Mouse (Mus musculus): ENCODE measurements around the gene Bcl2l13. TPM values are rescaled to one million over a fixed set of nuclear protein-coding genes. Genes with fewer than 3 reads are reported as not detected.
"Not testable (repeated sequence)": the region's sequence is repeated elsewhere in the genome, so short reads cannot be mapped to it uniquely, and the experiment has no call there.

The Bcl2l13 gene
- total and polyA plus RNA-seq, 2 experiments = 17.4 to 24.3 TPM

DNA sequence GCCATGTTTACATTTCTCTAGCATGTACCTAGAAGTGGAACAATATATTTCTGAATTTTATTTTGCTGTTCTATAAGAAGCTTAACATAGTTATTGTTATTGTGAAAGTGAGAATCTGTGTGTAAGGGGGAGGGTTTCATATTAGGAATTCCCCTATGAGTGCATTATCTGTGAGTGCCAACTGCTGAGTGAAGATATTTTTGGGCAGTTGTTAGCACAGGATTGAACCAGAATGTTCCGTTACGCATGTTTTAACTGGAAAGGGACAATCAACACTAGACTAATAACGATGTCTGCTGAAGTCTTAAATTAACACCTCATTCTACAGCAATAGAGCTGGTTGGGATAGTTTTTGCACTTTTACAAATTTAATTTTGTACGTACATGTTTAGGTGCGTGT lies 5.7 kb downstream of the Bcl2l13 start:
- no peak for DNase-seq (ENCODE audit: extremely low read depth, low read depth, low spot score)
- Histone ChIP-seq H3K27me3 (ENCODE audit: control insufficient read depth, insufficient read depth, low read length) (no peaks in the 10 kb centered on the region), H3K79me2 (ENCODE audit: control insufficient read depth, insufficient read depth, low read length) (peaks cover 21% of the 10 kb centered on the region; the same call in 1 of the 2 replicates), H3K4me1 (ENCODE audit: control insufficient read depth, insufficient read depth, low read length) (peaks cover 1% of the 10 kb centered on the region; the same call in 1 of the 2 replicates), H3K9ac (ENCODE audit: low read depth, low read length) (no peak overlapping the region), H3K36me3 (ENCODE audit: control insufficient read depth, insufficient read depth, low read length) (no peaks in the 10 kb centered on the region), H3K4me3 (ENCODE audit: insufficient read depth, low read depth, low read length) (no peak overlapping the region), H3K27ac (replicated peaks; ENCODE audit: insufficient read depth, low read depth, low read length) (no peak overlapping the region)
- WGBS = 86% methylated on average over 5 of the region's 5 CpGs
- TF ChIP-seq CTCF (IDR thresholded peaks at IDR 0.05; ENCODE audit: low read depth, low read length) = no peak
- no peak for TF ChIP-seq POLR2A (IDR thresholded peaks at IDR 0.05; ENCODE audit: extremely low read depth, insufficient read depth, low read length)

DNA sequence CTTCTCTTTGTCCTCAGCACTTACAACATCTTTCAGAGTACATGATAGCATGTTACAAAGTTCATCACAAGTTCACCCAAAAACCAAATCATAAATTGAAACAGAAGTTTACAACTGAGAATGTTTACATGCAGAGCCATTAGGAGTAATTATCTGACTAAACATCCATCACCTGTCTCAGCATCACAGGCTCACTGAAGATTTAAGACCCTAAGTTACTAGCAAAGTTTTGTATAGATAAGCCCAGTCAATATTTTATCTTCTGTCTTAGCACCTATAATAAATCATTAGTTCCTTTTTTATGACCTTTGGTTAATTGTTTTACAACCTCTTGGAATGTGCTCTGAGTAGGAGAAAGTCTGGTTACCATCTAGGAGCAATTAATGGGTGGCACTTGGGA lies 14.7 kb downstream of the Bcl2l13 start:
- H3K79me2 ChIP-seq (ENCODE audit: control insufficient read depth, insufficient read depth, low read length); DNase-seq (ENCODE audit: extremely low read depth, low read depth, low spot score); H3K27ac ChIP-seq (replicated peaks; ENCODE audit: insufficient read depth, low read depth, low read length); H3K4me1 ChIP-seq (ENCODE audit: control insufficient read depth, insufficient read depth, low read length); H3K9ac ChIP-seq (ENCODE audit: low read depth, low read length); H3K27me3 ChIP-seq (ENCODE audit: control insufficient read depth, insufficient read depth, low read length); H3K4me3 ChIP-seq (ENCODE audit: insufficient read depth, low read depth, low read length): not testable (repeated sequence)
- peaks cover 15% of the 10 kb centered on the region for H3K36me3 ChIP-seq (ENCODE audit: control insufficient read depth, insufficient read depth, low read length)

DNA sequence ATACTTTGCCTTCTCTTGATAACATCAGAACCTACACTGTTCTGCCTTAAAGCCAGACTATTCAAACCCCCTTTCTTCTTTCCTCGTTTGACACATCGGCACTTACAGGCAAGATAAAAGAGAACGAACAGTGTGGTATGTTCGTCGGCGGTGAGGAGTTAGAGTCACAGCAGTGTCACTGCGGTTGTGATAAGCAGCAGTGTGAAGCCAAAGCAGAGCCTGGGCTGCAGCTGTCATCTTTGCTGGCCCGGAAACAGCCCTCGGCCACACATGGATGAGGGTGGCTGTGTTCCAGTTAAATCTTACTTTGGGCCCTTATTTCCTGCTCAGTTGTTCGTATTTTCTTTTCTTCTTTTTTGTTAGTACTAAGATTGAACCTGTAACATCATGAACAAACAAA lies 18.4 kb downstream of the Bcl2l13 start:
- Histone ChIP-seq H3K4me3 (ENCODE audit: insufficient read depth, low read depth, low read length) (no peak overlapping the region), H3K79me2 (ENCODE audit: control insufficient read depth, insufficient read depth, low read length) (peaks cover 17% of the 10 kb centered on the region), H3K36me3 (ENCODE audit: control insufficient read depth, insufficient read depth, low read length) (peaks cover 9% of the 10 kb centered on the region), H3K9ac (ENCODE audit: low read depth, low read length) (no peak overlapping the region), H3K4me1 (ENCODE audit: control insufficient read depth, insufficient read depth, low read length) (no peaks in the 10 kb centered on the region), H3K27ac (replicated peaks; ENCODE audit: insufficient read depth, low read depth, low read length) (no peak overlapping the region), H3K27me3 (ENCODE audit: control insufficient read depth, insufficient read depth, low read length) (no peaks in the 10 kb centered on the region)
- no peak for DNase-seq (ENCODE audit: extremely low read depth, low read depth, low spot score)
- TF ChIP-seq POLR2A (IDR thresholded peaks at IDR 0.05; ENCODE audit: extremely low read depth, insufficient read depth, low read length) = no peak
- no peak for TF ChIP-seq CTCF (IDR thresholded peaks at IDR 0.05; ENCODE audit: low read depth, low read length)
- 87% methylated on average over 10 of the region's 10 CpGs for WGBS

DNA sequence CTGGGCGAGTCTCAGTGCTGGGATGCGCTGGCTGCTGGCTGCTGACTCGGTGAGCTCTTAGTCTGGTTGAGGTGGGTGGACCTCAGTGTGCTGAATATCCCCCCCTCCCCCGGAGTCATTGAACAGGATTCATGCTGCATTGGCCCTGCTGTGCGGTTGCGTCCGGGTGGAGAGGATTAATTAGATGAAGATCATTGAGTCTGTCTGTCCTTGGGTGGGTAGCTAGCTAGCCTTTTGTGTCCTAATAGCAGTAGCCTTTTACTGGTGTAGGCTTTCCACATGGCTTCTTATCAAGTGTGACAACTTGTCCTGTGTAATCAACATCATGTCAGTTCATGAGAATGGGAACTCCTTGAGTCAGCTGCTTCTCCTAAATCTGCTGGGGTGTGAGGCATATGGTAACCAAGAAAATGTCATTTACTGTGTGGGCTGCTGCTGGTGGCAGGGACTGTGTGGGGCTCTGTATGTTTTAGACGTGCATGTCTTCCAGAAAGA lies 22.3 kb downstream of the Bcl2l13 start:
- no peak for DNase-seq (ENCODE audit: extremely low read depth, low read depth, low spot score)
- no peak overlapping the region for H3K4me3 ChIP-seq (ENCODE audit: insufficient read depth, low read depth, low read length)
- TF ChIP-seq CTCF (IDR thresholded peaks at IDR 0.05; ENCODE audit: low read depth, low read length) (no peak), POLR2A (IDR thresholded peaks at IDR 0.05; ENCODE audit: extremely low read depth, insufficient read depth, low read length) (no peak)
- 93% methylated on average over 8 of the region's 8 CpGs for WGBS
- no peak overlapping the region for H3K9ac ChIP-seq (ENCODE audit: low read depth, low read length)
- H3K4me1 ChIP-seq (ENCODE audit: control insufficient read depth, insufficient read depth, low read length) = no peaks in the 10 kb centered on the region
- no peak overlapping the region for H3K27ac ChIP-seq (replicated peaks; ENCODE audit: insufficient read depth, low read depth, low read length)
- no peaks in the 10 kb centered on the region for H3K27me3 ChIP-seq (ENCODE audit: control insufficient read depth, insufficient read depth, low read length)
- H3K36me3 ChIP-seq (ENCODE audit: control insufficient read depth, insufficient read depth, low read length) = peaks cover 2% of the 10 kb centered on the region
- H3K79me2 ChIP-seq (ENCODE audit: control insufficient read depth, insufficient read depth, low read length) = peaks cover 15% of the 10 kb centered on the region

DNA sequence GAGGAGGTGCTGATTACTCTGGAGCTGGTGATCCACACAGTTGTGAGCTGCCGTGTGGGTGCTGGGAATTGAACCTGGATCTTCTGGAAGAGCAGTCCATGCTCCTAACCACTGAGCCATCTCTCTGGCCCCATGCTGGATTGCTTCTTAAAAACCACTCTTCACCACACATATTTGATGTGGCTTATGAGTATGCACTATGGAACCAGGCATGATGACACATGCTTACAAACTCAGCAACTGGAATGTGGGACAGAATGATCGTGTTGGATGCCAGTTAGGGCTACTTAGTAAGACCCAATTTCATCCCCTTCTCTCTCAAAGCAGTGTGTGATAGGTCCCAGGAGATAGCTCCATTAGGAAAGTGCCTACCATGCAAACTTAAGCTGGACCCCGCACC lies 24.1 kb downstream of the Bcl2l13 start:
- Histone ChIP-seq H3K79me2 (ENCODE audit: control insufficient read depth, insufficient read depth, low read length) (peaks cover 11% of the 10 kb centered on the region), H3K27ac (replicated peaks; ENCODE audit: insufficient read depth, low read depth, low read length) (no peak overlapping the region), H3K27me3 (ENCODE audit: control insufficient read depth, insufficient read depth, low read length) (no peaks in the 10 kb centered on the region), H3K9ac (ENCODE audit: low read depth, low read length) (no peak overlapping the region), H3K4me3 (ENCODE audit: insufficient read depth, low read depth, low read length) (no peak overlapping the region), H3K4me1 (ENCODE audit: control insufficient read depth, insufficient read depth, low read length) (no peaks in the 10 kb centered on the region), H3K36me3 (ENCODE audit: control insufficient read depth, insufficient read depth, low read length) (peaks cover 6% of the 10 kb centered on the region; the same call in 1 of the 2 replicates)
- TF ChIP-seq CTCF (IDR thresholded peaks at IDR 0.05; ENCODE audit: low read depth, low read length) = no peak
- no peak for TF ChIP-seq POLR2A (IDR thresholded peaks at IDR 0.05; ENCODE audit: extremely low read depth, insufficient read depth, low read length)
- DNase-seq (ENCODE audit: extremely low read depth, low read depth, low spot score) = no peak
- WGBS = 95% methylated on average over 3 of the region's 3 CpGs

DNA sequence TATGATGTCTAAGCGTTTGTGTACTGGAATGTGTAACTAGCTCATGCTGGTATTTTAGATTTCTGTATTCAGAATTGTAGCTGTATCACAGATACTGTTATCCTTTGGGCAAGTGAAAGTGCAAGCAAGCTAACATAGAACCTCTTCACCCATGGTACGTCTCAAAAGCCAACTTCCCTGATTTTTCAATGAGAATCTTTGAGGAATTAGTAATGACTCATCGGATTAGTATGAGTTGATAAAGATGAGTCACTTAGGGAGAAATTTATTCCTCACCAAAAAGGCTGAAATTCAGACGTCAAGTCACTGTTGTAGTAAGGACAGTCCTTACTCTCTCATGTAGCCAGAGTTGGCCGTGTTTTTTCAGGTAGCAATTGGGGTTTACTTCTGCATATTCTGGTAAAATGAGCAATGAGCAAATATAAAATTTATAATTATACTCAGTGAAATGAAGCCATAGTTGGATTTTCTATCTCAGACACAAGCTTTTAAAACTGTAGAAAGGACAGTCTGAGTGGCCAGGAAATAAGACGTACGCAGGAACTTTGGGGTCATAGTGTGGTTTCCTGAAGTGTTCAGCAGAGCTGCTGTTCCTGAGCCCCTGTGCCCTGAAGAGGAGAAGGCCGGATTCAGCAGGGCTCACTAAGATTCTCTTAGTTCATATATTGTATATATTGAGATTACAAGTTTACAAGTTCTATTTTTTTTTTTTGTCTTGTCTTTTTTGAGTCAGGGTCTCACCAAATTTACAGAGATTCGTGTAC lies 30.2 kb downstream of the Bcl2l13 start:
- Histone ChIP-seq H3K27ac (replicated peaks; ENCODE audit: insufficient read depth, low read depth, low read length) (no peak overlapping the region), H3K79me2 (ENCODE audit: control insufficient read depth, insufficient read depth, low read length) (no peaks in the 10 kb centered on the region), H3K27me3 (ENCODE audit: control insufficient read depth, insufficient read depth, low read length) (no peaks in the 10 kb centered on the region), H3K4me3 (ENCODE audit: insufficient read depth, low read depth, low read length) (no peak overlapping the region), H3K4me1 (ENCODE audit: control insufficient read depth, insufficient read depth, low read length) (peaks cover 4% of the 10 kb centered on the region; the same call in 1 of the 2 replicates), H3K36me3 (ENCODE audit: control insufficient read depth, insufficient read depth, low read length) (peaks cover 14% of the 10 kb centered on the region), H3K9ac (ENCODE audit: low read depth, low read length) (no peak overlapping the region)
- no peak for DNase-seq (ENCODE audit: extremely low read depth, low read depth, low spot score)
- WGBS = 72% methylated on average over 9 of the region's 9 CpGs
- TF ChIP-seq CTCF (IDR thresholded peaks at IDR 0.05; ENCODE audit: low read depth, low read length) = no peak
- TF ChIP-seq POLR2A (IDR thresholded peaks at IDR 0.05; ENCODE audit: extremely low read depth, insufficient read depth, low read length) = no peak
